Mouse (Mus musculus) embryonic facial prominence, embryonic 11.5 days (tissue): ENCODE results near the gene Rchy1. TPM values are rescaled to one million over a fixed set of nuclear protein-coding genes. Genes with fewer than 3 reads are reported as not detected.

Experiments
- ATAC-seq: fragments of 200-750 bp; cut with Nextera tagmentation; replicated peaks from 2 replicates; pipeline ENCODE4 v1.8.0; 2017; ENCODE audit warnings: low read depth; ENCODE audit not compliant: insufficient number of reproducible peaks, low FRiP score, low TSS enrichment
- DNase-seq: peaks from one replicate; pipeline ENCODE4 v3.0.0-alpha.2; 2015; ENCODE audit warnings: low spot score
- H3K27ac ChIP-seq: fragments of 300-500 bp; sonication (generic); replicated peaks from 2 replicates; pipeline ENCODE4 v1.5.1; 2014; ENCODE audit warnings: mild to moderate bottlenecking, low read depth, low read length, control low read depth
- H3K27me3 ChIP-seq: fragments of 300-500 bp; sonication (generic); 2 replicates; pipeline ENCODE4 v1.6.1; 2014; ENCODE audit warnings: mild to moderate bottlenecking, low read length, moderate library complexity, mixed read lengths; ENCODE audit not compliant: control insufficient read depth, insufficient read depth
- H3K36me3 ChIP-seq: fragments of 300-500 bp; sonication (generic); replicated peaks from 2 replicates; pipeline ENCODE4 v1.6.1; 2014; ENCODE audit warnings: low read depth, mild to moderate bottlenecking, low read length, moderate library complexity, mixed read lengths; ENCODE audit not compliant: control insufficient read depth, insufficient read depth
- H3K4me1 ChIP-seq: fragments of 300-500 bp; sonication (generic); 2 replicates; pipeline ENCODE4 v1.6.1; 2014; ENCODE audit warnings: low read length, mixed read lengths; ENCODE audit not compliant: control insufficient read depth, insufficient read depth
- H3K4me2 ChIP-seq: fragments of 300-500 bp; sonication (generic); 2 replicates; pipeline ENCODE4 v1.6.1; 2014; ENCODE audit warnings: low read depth, mild to moderate bottlenecking, control low read depth, low read length, moderate library complexity
- H3K4me3 ChIP-seq: fragments of 300-500 bp; sonication (generic); 2 replicates; pipeline ENCODE4 v1.5.1; 2014; ENCODE audit warnings: low read depth, low read length, control low read depth
- H3K9ac ChIP-seq: fragments of 300-500 bp; sonication (generic); replicated peaks from 2 replicates; pipeline ENCODE4 v1.6.1; 2014; ENCODE audit warnings: mild to moderate bottlenecking, control low read depth, low read length
- H3K9me3 ChIP-seq: fragments of 300-500 bp; sonication (generic); replicated peaks from 2 replicates; pipeline ENCODE4 v1.6.1; 2016; ENCODE audit warnings: mild to moderate bottlenecking, low read length, inconsistent platforms, mixed read lengths; ENCODE audit not compliant: control insufficient read depth
- WGBS: fragments of 180-500 bp; shearing (Covaris S2); extraction: QIAGEN DNeasy Blood & Tissue Kit; methylation state at CpG from one replicate; pipeline ENCODE4 v1.1.7; 2014; 5-methylcytosine and 5-hydroxymethylcytosine counted together
- polyA plus RNA-seq: library from polyadenylated mRNA; unstranded; fragments of >200 nt; fragmentation: Nextera tagmentation; extraction: Ambion mirVana; gene quantifications from 2 replicates; pipeline ENCODE4 v1.2.1, GENCODE M21; 2014

Rchy1 gene
- polyA plus RNA-seq, 1 experiment from 2014 or later = 41.5 TPM

DNA sequence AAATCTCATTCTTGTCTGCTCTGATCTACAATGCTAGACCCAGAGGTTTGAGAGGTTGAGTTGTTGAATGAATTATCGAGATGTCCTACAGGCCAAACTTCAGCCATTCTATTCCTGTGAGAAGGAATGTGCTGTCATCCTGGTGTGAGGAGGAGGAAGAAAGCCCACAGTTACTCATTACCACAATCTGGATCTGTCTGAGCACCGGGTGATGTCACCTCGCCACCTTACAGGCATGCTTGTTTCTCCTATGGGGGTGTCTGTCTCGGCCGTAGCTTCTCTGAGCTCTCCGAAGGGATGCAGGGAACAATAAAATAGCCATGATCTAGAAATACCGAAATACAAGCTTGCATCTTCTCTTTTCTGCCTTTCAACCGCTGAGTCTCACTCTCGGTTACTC is 12.9 kb upstream of the Rchy1 start:
- Histone ChIP-seq H3K9me3 (no peaks in the 10 kb centered on the region), H3K27me3 (no peaks in the 10 kb centered on the region), H3K27ac (no peak overlapping the region), H3K36me3 (no peaks in the 10 kb centered on the region), H3K4me3 (no peak overlapping the region), H3K4me2 (no peak overlapping the region), H3K9ac (no peak overlapping the region), H3K4me1 (no peaks in the 10 kb centered on the region)
- 93% methylated on average over 9 of the region's 9 CpGs for WGBS
- DNase-seq (no peak), ATAC-seq (no peak)

DNA sequence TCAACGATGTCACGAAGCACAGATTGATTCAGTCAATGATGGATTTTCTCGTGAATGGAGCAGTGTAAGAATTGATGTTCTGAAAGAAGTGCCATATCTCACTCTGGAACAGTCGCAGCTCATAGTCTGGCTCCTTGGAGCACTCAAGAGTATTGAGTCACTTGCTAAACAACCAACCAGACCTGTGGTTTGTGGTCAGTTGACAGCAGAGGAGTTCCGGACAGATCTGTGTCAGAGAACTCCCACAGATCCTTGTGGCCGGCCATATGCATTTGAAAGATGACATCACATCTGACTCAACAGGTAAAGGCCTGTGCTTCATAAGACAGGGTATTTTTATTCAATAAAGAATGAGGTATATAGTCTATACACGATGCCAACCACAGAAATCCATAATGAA is 11.1 kb upstream of the Rchy1 start:
- Histone ChIP-seq H3K36me3 (no peaks in the 10 kb centered on the region), H3K27ac (no peak overlapping the region), H3K4me3 (no peak overlapping the region), H3K4me2 (no peak overlapping the region), H3K9me3 (no peaks in the 10 kb centered on the region), H3K27me3 (no peaks in the 10 kb centered on the region), H3K4me1 (no peaks in the 10 kb centered on the region), H3K9ac (no peak overlapping the region)
- ATAC-seq (no peak), DNase-seq (no peak)
- WGBS = 90% methylated on average over 7 of the region's 7 CpGs

- H3K27me3 ChIP-seq = no peaks in the 10 kb centered on the region
- H3K4me1 ChIP-seq = no peaks in the 10 kb centered on the region
- DNase-seq = no peak
- no peak overlapping the region for H3K9ac ChIP-seq
- H3K4me3 ChIP-seq = no peak overlapping the region
- no peak overlapping the region for H3K4me2 ChIP-seq
- no peak overlapping the region for H3K27ac ChIP-seq
- H3K9me3 ChIP-seq = no peaks in the 10 kb centered on the region
- ATAC-seq = no peak
- H3K36me3 ChIP-seq = no peaks in the 10 kb centered on the region
- 94% methylated on average over 3 of the region's 3 CpGs for WGBS
Measured at GRCm38 (mm10) chr5:91972046-91972445, 9.2 kb upstream of the Rchy1 start.

DNA sequence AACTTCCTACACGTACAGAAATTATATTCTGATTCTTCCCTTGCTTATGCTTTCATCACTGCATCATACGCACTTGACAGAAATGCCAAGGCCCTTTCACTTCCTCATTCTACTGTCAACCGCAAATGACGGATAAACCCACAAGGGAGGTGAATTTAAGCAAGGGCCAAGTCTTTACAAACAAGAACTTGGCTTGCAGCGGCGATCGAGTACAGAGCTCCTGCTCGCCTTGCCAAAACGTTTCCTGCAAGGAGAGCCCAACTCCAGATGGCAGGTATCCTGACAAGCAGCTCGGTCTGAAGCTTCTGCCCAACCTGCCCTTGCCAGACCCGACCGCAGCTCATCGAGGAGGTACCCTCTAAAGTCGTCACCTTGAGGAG is 619 bp downstream of the Rchy1 start:
- Histone ChIP-seq H3K27me3 (no peaks in the 10 kb centered on the region), H3K36me3 (no peaks in the 10 kb centered on the region), H3K9ac (peak overlapping the region; percentile 79), H3K4me3 (peak overlapping the region; percentile 73), H3K27ac (peak overlapping the region; percentile 91), H3K4me2 (peak overlapping the region; percentile 56), H3K4me1 (no peaks in the 10 kb centered on the region), H3K9me3 (no peaks in the 10 kb centered on the region)
- under 1% methylated on average over 14 of the region's 14 CpGs for WGBS
- no peak for ATAC-seq
- no peak for DNase-seq

GRCm38 (mm10) chr5:91961370-91961769 is 1.5 kb downstream of the Rchy1 start:
- DNase-seq (no peak), ATAC-seq (no peak)
- WGBS = 84% methylated on average over 1 of the region's 1 CpGs
- no peaks in the 10 kb centered on the region for H3K9me3 ChIP-seq
- H3K27me3 ChIP-seq = no peaks in the 10 kb centered on the region
- H3K4me2 ChIP-seq = peak overlapping the region; percentile 56
- no peak overlapping the region for H3K27ac ChIP-seq
- H3K36me3 ChIP-seq = 0 out of 2 replicates have a peak, but pooled peaks cover 3% of the 10 kb centered on the region
- peak overlapping the region; percentile 16; the same call in 1 of the 2 replicates for H3K4me3 ChIP-seq
- H3K4me1 ChIP-seq = no peaks in the 10 kb centered on the region
- no peak overlapping the region for H3K9ac ChIP-seq

DNA sequence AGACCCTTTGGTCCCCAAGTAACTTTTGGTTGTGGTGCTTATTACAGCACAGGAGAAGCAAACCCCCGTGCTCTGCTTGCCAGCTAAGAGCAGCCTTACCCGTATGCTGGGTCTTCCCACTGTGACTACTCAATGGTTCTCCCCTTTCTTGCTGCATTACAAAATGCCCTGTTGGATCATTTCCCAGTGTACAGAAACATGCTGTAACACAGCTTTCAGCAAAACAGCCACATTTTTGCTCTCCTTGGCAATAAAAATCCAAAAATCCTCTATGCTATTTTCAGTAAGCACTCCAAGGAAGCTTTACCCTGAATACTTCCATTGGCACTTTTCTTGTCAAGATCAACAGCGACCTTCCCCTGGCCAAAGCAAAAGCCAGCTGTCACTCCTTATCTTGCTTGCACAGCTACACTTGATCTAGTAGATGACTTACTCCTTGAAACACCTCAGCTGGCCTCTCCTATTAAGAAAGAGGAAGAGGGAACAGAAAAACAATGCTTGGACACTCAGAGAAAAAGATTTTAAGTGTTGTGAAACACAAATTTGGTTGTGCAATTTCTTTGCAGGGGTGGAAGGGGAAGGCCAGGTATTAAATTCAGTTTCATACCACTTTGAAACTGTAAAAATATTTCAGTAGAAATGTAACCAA is 2.1 kb downstream of the Rchy1 start:
- H3K4me3 ChIP-seq = no peak overlapping the region
- DNase-seq = no peak
- no peaks in the 10 kb centered on the region for H3K27me3 ChIP-seq

DNA sequence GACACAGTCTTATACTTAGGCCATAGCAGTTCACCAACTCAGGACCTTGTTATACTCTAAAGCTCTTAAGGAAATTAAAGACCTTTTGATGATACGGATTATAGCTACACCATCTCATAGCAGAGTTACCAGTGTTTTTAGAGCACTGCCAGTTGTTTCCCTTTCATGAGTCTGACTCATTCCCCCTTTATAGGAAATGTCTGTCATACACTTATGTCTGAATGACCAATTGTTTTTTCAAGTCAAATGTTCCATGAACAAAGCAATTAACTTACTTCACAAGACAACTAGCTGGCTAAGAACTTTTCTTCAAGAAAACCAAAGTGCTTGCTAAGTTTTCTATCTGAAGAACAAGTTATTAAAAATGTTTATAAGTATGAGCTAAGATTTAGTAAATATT is 2.9 kb downstream of the Rchy1 start:
- H3K4me2 ChIP-seq = no peak overlapping the region

More for the DNA sequence above, 2.1 kb downstream of the Rchy1 start:
- no peaks in the 10 kb centered on the region for H3K9me3 ChIP-seq
- H3K36me3 ChIP-seq = 0 out of 2 replicates have a peak, but pooled peaks cover 3% of the 10 kb centered on the region
- H3K9ac ChIP-seq = no peak overlapping the region
- ATAC-seq = no peak
- no peak overlapping the region for H3K27ac ChIP-seq
- 75% methylated on average over 3 of the region's 3 CpGs for WGBS
- H3K4me1 ChIP-seq = no peaks in the 10 kb centered on the region
- no peak overlapping the region for H3K4me2 ChIP-seq

GRCm38 (mm10) chr5:91959096-91959495 is 3.8 kb downstream of the Rchy1 start:
- 86% methylated on average over 1 of the region's 1 CpGs for WGBS
- no peaks in the 10 kb centered on the region for H3K4me1 ChIP-seq
- no peak for DNase-seq
- H3K4me2 ChIP-seq = no peak overlapping the region
- no peak overlapping the region for H3K9ac ChIP-seq
- H3K9me3 ChIP-seq = no peaks in the 10 kb centered on the region
- no peak overlapping the region for H3K4me3 ChIP-seq
- no peaks in the 10 kb centered on the region for H3K27me3 ChIP-seq
- 0 out of 2 replicates have a peak, but pooled peaks cover 3% of the 10 kb centered on the region for H3K36me3 ChIP-seq
- no peak overlapping the region for H3K27ac ChIP-seq
- no peak for ATAC-seq

More for the DNA sequence above, 2.9 kb downstream of the Rchy1 start:
- H3K4me3 ChIP-seq = no peak overlapping the region
- H3K36me3 ChIP-seq = 0 out of 2 replicates have a peak, but pooled peaks cover 3% of the 10 kb centered on the region
- H3K27me3 ChIP-seq = no peaks in the 10 kb centered on the region
- ATAC-seq (no peak), DNase-seq (no peak)
- no peak overlapping the region for H3K27ac ChIP-seq
- 82% methylated on average over 1 of the region's 1 CpGs for WGBS
- H3K4me1 ChIP-seq = no peaks in the 10 kb centered on the region
- no peaks in the 10 kb centered on the region for H3K9me3 ChIP-seq
- no peak overlapping the region for H3K9ac ChIP-seq
